In the genomic region with DNA sequence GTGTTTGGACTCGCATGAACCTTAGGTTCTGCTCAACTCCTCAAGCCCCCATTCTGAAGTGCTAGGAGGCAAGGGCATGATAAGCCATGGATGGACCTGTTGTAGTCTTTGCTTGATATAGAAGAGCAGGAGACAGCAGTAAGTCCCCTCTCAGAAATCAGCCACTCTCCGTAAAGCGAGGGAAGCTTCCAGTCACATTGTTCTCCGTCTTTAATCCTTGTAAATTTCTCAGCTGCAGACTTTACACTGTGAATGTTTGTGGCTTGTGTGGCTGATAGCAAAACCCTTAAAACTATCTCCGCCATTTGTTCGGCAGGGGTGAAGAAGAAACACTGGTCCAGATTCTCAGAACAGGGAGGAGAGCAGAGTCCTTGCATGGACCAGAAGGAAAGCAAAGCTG, we compare ENCODE assay signal across 29 mouse cellular contexts. TPM values are rescaled to one million over a fixed set of nuclear protein-coding genes. Genes with fewer than 3 reads are reported as not detected.
"Had no signal": no experiment of that assay in that cellular context is flagged by ENCODE, and none has a peak within 500 bp of the region (broad histone marks: within the 10 kb centered on the region; RNA-seq: fewer than 3 reads in every experiment).

A gene (plus strand): TSS at position 301 of the 400 bp plus-strand sequence.

- H3K4me3 ChIP-seq: forebrain, embryonic 15.5 days; heart, adult 2 months; heart, embryonic 13.5 days; heart, embryonic 15.5 days; intestine, embryonic 15.5 days; layer of hippocampus, adult 2 months; limb, embryonic 10.5 days; limb, embryonic 12.5 days; liver, embryonic 12.5 days had no signal

- H3K4me2 ChIP-seq: forebrain, embryonic 15.5 days; heart, embryonic 11.5 days; heart, embryonic 13.5 days; heart, embryonic 15.5 days; hindbrain, embryonic 14.5 days; intestine, embryonic 15.5 days; limb, embryonic 12.5 days; liver, embryonic 12.5 days had no signal

- ATAC-seq: forebrain, embryonic 15.5 days; hindbrain, embryonic 16.5 days; inflammation-experienced regulatory T-cells, adult 6 months; intestine, embryonic 15.5 days; intestine, postnatal 0 days; liver, embryonic 12.5 days had no signal

- H3K27ac ChIP-seq: forebrain, embryonic 15.5 days; heart, adult 2 months; heart, embryonic 13.5 days; heart, embryonic 15.5 days; hindbrain, embryonic 14.5 days; intestine, embryonic 15.5 days; layer of hippocampus, adult 2 months; limb, embryonic 10.5 days; limb, embryonic 12.5 days; liver, embryonic 12.5 days; liver, embryonic 14.5 days had no signal

- H3K36me3 ChIP-seq: forebrain, embryonic 15.5 days; heart, embryonic 13.5 days; heart, embryonic 15.5 days; intestine, embryonic 15.5 days; limb, embryonic 10.5 days; limb, embryonic 12.5 days; liver, embryonic 12.5 days had no signal

- H3K9me3 ChIP-seq: forebrain, embryonic 15.5 days; heart, embryonic 13.5 days; heart, embryonic 15.5 days; intestine, embryonic 15.5 days; limb, embryonic 10.5 days; limb, embryonic 12.5 days; liver, embryonic 12.5 days had no signal

- H3K4me1 ChIP-seq: forebrain, embryonic 15.5 days; heart, embryonic 13.5 days; heart, embryonic 15.5 days; intestine, embryonic 15.5 days; limb, embryonic 10.5 days; limb, embryonic 12.5 days; liver, embryonic 12.5 days had no signal

- H3K9ac ChIP-seq: forebrain, embryonic 15.5 days; heart, embryonic 13.5 days; heart, embryonic 15.5 days; hindbrain, embryonic 14.5 days; intestine, embryonic 15.5 days; limb, embryonic 12.5 days; liver, embryonic 12.5 days; liver, embryonic 14.5 days had no signal

- H3K27me3 ChIP-seq: forebrain, embryonic 15.5 days; heart, embryonic 15.5 days; intestine, embryonic 15.5 days; limb, embryonic 12.5 days; liver, embryonic 12.5 days had no signal

- DNase-seq: gastrocnemius, postnatal 14 days; gastrocnemius, postnatal 36 days; heart, adult 11 months; heart, adult 2 months; heart, postnatal 14 days; heart, postnatal 36 days; kidney, adult 18-20 months; kidney, adult 8-10 months; kidney, postnatal 10 days; kidney, postnatal 25 days; kidney, postnatal 4 days had no signal

RNA-seq across cellular contexts. Expression of the gene that starts here (rescaled TPM):
- total RNA-seq: heart, postnatal 36 days; hematopoietic stem cell, adult 5-6 weeks; liver, adult 2 months had no signal
- polyA plus RNA-seq: heart, postnatal 0 days; inflammation-experienced regulatory T-cells, adult 6 months; liver, adult 2 months; liver, embryonic 14.5 days; liver, embryonic 16.5 days had no signal
